Mouse (Mus musculus) thymus, adult 18-20 months (tissue): ENCODE data around the gene Slc24a4.
"Not testable (repeated sequence)": the region's sequence is repeated elsewhere in the genome, so short reads cannot be mapped to it uniquely, and the experiment has no call there.

Experiments
- DNase-seq, 2 experiments: peaks; one replicate each; pipeline ENCODE4 v3.0.0; 2022; ENCODE audit warnings: mixed read lengths in 2 of 2

Gene Slc24a4

DNA sequence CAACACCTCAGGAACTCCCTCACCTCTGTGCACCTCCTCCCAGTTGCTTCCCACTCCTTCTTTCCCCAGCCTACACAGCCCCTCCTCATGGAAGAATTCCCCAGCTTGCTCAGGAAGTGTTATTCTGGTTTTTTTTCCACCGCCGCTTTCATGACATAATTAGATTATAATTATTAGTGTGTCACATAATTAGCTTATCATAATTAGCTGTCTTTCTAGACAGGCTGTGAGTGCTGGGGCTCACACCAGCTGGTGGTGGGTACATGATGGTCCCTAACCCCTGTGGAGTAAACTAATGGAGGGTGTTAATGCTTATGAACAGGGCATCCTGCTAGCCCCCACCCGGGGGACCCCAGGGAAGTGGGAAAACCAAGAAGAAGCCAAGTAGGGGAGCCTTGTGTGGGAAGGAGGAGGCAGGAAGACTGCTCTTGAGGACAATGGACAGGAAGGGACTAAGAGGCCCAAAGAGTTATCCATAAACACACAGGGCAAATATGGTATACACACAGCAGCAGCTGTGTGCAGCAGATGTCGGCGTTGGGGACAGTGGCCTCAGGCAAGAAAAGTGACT is 38.2 kb downstream of the Slc24a4 start:
- DNase-seq, result no peak

DNA sequence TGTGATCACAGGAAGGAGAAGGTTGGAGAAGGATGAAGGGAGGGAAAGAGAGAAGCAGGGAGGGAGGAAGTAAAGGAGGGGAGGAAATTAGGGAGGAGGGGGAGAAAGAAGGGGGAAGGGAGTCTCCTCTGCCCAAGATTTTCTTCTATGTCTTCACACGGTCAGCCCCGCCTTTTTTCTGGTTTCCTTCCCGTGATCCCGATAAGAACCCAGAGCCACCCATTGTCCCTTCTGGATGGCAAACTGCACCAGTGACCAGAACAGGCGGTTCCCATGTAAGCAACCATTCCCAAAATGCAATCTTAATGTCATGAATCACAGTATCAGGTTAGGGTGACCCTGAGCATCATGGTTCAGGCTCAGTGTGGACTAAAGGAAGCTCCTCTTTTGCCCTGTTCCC is 38.8 kb downstream of the Slc24a4 start:
- no peak for DNase-seq

DNA sequence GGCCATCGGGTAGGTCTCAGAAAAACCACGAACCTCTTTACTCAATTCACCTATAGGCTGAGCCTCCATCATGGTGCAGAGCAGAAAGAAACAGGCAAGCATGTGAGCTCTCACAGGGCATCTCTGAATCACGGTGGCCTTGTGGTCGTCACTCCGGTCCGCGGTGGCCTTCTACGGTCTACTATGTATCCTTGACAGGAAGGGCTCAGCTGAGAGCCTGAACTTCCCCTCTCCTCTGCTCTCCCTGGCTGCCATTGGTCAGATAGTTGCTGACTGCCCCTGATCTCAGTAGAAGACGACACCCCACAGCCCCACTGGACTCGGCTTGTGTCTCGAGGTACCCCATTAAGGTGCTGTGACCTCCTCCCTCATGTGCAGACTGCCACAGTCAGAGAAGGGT is 44.2 kb downstream of the Slc24a4 start:
- no peak for DNase-seq

DNA sequence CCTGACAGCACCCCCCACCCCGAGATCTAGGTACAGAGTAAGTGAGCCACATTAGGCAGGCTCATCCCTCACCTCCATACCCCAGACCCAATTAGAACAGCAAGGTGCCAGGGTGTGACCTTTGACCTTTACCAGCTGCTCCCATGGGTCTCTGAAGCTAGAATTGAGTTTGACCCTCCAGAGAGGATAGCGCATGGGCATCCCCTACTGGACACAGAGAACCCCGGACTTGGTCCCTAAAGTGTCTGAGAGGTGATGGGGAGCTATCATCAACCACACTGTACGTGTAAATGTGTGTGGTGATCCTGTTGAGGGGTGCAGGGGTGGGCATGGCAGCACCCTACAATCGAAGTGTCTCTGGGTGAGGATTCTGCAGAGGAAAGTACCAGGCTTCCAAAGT is 44.8 kb downstream of the Slc24a4 start:
- DNase-seq, result no peak

DNA sequence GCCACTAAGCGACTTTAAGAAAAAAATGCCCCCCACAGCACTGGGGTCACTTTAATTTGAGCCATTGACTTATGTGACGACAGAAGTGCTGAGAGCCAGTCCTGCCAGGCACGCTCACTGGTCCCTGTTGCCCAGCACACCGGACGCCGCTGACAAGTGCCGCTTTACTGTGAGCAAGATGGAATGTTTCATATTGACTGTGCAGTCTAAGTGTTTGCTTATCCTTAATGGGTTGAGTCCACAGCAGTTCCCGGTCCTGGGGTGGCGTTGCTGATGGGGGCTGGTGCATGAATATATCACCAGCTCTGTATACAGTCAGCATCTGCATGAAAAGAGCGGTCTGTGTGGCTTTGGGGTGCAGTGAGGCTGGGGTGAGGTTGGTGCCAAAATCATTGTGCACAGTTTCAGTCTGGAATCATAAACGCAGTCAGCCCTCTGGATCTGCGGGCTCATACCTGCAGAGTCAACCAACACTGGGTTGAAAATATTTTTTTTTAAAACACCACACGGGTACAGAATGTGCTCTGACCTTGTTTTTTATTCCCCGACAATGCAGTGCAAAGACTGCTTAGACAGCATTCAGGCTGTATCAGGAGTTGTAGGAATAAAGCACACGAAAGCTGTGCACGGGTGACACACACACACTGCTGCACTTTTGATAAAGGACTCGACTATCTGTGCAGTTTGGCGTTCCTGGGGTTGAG is 52.0 kb downstream of the Slc24a4 start:
- DNase-seq, result no peak

DNA sequence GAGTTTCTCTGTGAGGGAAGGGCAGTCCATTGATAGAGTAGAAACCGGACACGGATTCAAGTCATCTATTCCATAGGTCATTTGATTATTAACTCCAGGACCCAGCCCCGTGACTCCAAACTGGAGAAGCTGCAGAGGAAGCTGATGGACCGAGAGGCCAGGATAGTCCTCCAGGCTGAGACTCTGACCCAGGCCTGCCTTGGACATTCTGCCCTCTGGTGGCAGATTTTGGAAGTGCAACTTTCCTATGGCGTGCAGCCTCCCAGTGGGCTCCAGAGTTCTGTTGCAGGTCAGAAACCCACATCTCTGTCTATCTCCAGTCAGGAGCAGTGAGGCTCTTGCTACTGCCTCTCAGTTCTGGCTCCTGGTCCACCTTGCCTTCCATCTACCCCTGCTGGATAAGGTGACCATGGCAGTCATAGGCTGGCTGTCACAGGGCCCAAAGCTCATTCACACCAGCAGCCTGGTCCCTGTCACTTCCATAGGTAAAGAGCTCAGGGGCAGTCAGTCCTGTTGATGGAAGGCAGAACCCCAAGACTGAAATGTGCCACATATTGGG is 53.3 kb downstream of the Slc24a4 start:
- DNase-seq, result peak; percentile 11 to 12

DNA sequence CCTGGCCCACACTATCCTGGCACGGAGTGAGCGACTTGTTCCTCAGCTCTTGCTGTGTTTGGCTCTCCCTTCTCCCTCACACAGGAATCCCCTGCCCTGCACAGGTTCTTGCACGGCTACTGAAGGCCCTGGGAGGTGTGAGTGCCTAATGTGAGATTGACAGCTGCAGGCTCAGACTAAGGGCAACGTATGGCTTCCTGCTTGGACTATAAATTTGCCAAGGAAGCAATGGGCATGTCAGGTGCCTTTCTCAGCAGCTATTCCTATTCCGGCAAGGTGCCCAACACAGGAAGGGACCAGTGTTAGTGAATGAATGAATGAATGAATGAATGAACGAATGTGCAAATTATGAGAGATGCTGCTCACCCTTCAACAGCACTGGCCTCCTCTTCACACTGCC is 54.1 kb downstream of the Slc24a4 start:
- no peak for DNase-seq

DNA sequence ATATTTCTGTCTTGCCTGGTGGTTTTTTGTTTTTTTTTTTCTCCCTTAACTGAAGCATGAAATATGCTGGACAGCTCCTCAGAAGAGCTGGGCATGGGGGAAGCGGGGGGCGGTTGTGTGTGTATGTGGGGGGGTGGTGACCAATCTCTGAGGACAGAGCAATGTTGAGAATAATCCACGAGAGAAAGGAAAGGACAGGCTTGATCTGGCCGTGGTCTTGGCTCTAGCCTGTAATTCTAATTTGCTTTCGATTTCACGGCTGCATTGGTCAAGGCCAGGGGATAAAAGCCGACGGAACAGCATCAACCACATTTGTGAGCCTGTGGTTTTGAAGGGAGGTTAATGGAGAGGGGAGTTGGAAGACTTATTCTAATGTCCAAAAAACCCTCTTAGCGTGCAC is 54.7 kb downstream of the Slc24a4 start:
- DNase-seq, result no peak

DNA sequence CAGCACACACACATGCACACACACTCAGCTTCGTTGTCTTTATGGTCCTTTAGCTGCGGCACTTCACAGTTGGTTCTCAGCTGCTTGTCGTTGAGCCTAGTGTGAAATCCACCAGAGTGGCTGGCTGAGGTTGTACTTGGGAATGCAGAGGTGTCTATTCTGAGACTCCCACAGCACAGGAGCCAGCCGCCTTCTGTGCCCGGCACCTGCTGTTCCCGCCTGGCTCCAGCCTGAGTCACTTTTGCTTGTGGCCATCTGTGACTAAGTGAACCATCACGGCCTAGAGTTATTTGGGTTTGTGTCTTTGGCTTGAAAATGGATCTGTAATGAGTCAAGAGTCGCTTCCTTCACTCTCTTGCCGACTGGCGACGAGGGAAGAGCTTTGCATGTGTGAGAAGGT is 62.3 kb downstream of the Slc24a4 start:
- DNase-seq, result no peak

DNA sequence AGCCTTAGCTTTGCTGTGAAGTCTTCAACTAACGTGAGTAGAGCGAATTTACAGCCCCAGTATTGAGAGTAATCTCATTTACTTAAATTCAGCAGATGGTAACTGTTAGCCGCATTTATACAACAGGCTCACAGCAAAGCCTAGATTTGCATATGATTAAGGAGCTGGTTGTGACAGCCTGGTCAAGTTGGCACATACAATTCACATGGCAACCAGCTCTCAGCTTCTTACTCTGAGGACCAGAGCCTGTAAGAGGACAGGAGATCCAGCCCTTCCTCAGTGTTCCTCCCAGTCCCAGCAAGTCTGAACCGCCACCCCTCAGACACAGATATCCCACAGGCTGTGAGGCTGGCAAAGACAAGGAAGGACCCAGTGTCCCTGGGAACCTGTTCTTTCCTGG is 73.0 kb downstream of the Slc24a4 start:
- no peak for DNase-seq

DNA sequence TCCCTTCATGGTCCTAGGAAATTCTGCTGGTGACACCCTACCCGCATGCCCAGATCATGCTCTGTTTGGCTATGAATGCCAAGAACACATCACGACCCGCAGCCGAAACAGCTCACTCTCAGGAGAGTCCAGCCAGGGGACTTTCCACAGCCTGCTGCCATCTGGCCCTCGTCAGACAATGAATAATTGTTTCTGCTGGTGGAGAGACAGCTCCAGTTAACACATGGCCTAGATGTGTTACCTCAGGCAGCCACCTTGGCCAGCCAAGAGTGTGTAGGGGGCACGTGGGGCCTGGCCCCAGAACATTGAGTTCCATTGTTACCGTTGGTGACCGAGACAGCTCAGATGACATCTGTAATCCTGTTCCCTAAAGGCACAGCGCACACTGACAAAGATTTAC is 74.4 kb downstream of the Slc24a4 start:
- DNase-seq, result peak in 1 of 2 experiments; percentile 4

DNA sequence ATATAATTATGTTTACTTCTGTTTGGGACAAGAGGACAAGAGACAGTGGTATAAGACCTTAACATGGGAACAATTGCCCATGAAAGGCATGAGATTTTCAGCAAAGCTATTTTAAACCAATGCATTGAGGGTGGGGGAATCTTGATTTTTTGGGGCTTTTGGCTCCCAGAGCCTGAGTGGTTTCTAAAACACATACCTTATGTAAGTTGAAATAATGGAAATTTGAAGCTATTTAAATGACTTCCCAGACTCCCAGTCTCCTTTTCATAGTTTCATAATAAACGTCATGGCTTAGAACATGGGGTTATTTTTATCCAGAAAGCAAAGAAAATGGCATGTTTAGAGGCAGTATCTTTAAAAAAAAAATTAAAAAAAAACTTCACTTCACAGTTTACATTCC is 77.9 kb downstream of the Slc24a4 start:
- no peak for DNase-seq

DNA sequence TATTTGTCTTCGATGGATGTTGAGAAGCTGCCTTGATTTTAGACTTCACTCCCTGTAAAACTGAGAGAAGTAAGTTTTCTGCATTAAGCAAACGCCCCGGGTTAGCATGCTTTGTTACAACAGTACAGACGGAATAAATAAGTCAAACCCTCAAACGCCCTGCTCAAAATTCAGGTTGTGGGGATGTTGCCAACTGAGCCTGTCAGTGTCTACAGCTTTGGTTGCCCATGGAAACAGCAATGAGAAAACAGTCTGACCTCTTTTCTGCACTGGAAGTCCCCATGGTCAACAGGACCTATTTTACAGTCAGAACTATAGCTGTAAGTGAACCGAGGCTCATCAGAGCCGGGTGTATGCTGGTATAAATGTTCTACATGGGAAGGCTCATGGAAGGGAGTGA is 78.7 kb downstream of the Slc24a4 start:
- DNase-seq, result no peak

DNA sequence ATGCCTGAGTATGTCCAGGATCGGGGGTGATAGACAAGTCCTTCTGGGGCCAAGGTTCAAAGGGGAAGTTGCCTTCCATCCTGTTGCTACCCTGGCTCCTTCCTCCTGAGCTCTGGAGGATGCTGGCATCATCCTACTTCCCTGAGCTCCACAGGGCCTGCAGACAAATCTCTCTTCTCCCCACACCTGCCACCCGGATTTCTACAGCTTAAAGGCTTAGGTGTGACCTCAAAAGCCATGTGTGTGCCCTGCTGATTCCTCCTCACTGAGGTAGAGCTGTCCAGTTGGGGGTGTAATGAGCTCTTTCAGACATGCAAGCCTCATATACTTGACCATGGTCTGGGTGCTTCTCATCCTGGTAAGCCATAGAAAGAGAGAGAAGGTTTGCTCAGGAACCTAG is 82.3 kb downstream of the Slc24a4 start:
- no peak for DNase-seq

DNA sequence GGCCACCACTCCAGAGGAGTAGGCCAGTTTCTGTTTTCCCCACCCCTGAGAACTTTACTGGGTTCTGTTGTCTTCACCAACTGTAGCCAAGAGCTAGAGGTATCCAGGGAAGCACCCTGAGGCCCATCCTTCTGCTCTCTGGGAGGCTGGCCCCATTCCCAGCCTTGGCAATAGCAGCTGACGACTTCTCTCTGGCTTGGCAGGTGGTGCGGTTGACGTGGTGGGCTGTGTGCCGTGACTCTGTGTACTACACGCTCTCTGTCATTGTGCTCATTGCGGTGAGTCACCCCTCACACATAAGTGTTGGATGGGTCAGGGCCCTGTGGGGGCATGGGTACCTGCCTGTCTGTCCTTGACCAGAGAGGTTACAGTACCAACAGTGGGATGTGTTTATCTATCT is 94.9 kb downstream of the Slc24a4 start:
- DNase-seq, result no peak

DNA sequence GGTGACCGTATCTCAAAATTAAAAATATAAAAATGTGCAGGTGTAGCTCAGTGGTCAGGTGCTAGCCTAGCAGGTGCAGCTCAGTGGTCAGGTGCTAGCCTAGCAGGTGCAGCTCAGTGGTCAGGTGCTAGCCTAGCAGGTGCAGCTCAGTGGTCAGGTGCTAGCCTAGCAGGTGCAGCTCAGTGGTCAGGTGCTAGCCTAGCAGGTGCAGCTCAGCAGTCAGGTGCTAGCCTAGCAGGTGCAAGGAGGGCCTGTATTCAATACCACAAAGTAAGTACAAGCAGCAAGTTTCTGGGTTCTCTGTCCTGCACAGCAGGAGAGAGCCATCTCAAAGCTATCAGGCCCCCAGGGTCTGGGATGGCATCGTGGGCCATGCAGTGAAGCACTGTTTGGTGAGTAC is 95.6 kb downstream of the Slc24a4 start:
- DNase-seq, result not testable (repeated sequence)

DNA sequence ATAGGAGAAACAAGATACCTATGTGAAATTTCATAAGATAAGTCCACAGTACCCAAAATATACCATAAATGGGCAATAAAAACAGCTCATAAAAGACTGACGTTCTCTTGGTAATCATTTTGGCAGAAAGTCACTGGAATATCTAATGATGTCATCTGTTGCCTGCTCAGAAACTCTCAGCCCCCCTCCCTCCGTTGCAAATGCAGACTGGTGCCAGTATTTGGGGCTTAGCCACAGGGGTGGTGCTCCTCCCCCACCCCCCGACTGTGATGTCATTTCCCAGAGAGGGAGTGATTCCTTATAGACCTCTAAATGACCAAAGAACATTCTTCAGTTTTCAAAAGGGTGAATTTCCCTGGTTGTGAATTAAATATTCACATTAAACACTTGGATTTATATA is 96.6 kb downstream of the Slc24a4 start:
- DNase-seq, result no peak

DNA sequence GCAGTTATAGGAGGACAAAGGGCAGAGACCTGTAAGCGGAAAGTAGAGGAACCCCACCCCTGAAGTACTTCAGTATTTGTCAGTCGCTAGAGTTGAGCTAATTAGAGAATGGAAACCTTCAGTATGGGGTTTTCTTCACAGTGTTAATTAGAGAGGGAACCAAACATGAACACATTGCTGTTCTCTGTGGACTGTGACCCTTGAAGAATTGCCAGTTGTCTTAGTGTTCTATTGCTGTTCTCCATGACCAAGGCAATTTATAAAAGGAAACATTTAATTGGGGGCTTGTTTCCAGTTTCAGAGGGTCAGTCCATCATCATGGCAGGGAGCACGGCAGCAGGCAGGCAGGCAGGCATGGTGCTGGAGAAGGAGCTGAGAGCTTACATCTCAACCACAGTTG is 107.0 kb downstream of the Slc24a4 start:
- DNase-seq, result no peak

DNA sequence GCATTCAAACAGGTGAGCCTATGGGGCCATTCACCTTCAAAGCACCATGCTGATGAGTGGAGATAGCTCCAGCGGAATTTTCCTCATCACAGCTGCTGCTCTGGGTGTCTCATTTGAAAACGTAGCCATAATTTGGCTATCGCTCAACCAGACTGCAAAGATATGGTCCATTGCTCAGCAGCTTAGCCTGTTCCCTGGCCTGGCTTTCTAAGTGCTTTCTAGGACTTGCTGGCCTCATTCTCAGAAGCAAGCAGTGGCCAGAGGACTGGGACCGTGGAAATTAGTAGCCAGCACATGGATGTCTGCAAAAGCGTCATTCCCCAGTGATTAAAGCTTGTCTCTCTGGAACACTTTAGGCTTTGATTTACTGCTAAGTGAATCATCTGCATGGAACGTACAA is 107.8 kb downstream of the Slc24a4 start:
- DNase-seq, result no peak

DNA sequence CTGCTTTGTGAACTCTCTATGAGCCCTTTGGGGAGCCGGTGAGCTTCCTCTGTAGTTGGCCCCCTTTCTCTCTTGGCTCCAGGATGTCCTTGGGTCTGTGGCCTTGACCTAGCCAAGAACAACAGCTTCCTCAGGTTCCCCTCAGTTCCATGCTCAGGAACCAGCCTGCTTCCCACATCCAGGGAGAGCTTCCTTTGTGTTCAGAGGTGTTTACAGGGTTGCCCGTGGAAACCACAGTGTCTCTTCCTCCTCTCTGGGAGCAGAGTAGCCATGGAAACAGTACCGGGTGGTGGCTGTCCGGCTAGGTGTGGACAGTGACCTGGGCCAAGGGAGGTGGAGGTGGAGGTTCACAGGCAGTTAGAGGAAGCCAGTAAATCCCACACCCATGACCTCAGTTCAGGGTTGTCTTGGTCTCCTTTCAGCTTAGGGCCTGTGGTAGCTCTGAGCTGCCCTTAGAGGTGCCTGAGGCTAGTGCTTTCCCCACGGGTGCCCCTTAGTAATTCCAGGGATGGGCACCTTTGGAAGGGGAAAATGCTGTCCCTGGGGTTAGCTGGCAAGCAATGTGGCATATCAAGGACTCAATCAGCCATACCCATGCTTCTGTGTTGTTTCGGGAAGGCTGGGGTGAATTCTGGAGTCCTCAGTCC is 113.7 kb downstream of the Slc24a4 start:
- DNase-seq, result no peak

DNA sequence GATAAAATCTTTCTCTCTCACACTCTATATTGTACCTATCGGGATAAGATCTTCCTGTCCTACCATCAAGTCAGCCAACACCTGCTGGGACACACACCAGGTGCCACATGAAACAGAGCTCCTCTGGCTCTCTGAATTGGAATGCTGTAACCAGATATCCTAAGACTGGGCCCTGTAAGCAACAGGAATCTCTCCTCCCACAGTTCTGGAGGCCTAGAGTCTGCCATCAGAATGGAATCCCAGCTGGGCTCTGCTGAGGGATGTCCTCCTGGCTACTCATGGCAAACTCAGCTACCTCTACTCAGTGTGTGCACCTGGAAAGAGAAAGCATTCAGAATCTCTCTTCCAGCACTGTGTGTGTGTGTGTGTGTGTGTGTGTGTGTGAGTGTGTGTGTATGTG is 115.4 kb downstream of the Slc24a4 start:
- no peak for DNase-seq

DNA sequence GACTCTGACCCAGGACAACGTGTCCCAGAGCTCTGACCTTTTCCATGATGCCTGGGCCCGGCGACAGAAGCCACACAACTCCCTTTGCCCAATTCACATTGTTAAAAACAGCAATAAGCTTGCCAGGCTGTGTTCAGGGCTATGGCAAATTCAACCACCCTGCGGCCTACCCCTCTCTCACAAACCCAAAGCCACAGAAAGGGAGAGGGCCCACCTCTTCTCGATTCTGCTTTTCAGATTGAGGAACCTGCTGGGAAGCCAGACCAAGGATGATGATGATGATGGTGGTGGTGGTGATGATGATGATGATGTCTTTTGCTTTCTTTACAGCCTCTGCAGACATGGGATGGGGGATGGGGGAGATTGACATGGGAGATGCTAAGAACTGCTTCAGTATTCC is 117.7 kb downstream of the Slc24a4 start:
- DNase-seq, result no peak

DNA sequence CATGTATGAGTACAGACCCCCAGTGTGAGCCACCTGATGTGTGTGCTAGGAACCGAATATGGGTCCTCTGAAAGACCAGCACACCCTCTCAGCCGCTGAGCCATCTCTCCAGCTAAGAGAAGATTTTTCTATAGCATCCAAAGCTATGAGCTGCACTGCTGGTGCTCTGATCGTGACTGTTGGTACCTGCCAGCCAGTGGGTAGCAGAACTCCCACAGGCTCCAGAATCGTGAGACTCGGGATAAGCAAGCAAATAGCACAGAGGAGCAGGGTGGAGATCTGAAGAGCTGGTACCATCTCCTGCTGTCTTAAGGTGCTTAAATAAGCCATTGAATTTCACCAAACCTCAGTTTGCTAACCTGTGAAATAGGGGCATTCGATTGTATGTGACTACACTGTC is 119.6 kb downstream of the Slc24a4 start:
- DNase-seq, result no peak

DNA sequence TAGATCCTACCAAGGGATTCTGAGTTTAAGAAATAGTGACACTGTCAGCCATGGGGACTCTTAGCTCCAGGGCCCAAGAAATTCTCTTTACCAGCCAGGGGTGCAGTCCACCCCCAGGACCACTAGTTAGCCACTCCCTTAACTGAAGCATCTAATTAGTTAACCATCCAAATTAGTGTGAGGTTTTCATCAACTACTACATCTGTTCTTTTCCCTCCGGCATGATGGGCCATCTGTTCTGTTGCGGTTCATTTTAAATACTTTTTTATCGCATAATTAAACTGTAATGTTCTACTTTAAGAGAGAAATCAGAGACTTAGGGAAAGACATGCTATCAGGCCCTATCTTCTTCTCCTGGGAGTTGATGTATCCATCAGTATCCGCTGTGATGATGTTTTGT is 121.8 kb downstream of the Slc24a4 start:
- no peak for DNase-seq
